Mouse (Mus musculus) embryonic stem cell, embryonic (primary cell): ENCODE data around the gene Def6.

Source experiments
- CTCF ChIA-PET, 4 experiments: fragments of 300-600 bp in 2 of 4; fragments of 350-600 bp in 2 of 4; sonication (Branson Sonifier 250); formaldehyde crosslinking; loops; one replicate each; lab custom pipeline; 2022; ENCODE audit warnings: inconsistent platforms in 2 of 4; lab: Charles Lee
- POLR2A ChIA-PET, 4 experiments: fragments of 300-600 bp in 2 of 4; fragments of 350-600 bp in 2 of 4; sonication (Branson Sonifier 250); formaldehyde crosslinking; loops; one replicate each; lab custom pipeline; 2022; ENCODE audit warnings: antibody characterized with exemption in 4 of 4, inconsistent platforms in 1 of 4; lab: Charles Lee

Def6 gene

DNA sequence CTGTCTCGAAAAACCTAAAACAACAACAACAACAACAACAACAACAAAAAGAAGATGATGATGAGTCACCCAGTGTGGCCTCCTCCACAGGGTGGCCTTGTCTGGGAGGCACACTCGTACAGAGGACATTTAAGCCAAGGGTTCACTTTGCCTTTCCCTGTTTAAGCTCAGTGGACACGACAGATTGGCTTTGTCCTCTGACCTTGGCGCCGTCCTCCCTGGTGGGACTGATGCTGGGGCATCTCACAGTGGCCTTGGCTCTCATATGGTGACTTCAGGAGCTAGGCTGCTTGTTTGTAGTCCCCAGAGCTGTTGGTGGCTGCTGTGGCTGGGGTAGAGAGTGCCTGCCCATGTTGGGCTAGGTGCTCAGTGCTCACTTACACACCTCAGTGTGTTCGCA, 36.6 kb downstream of the Def6 start:
- CTCF ChIA-PET, result interaction anchor here in 3 of 4 experiments (0.5 to 2.6 kb wide), 6 partner anchors 11 to 124 kb away, joined by 3 to 8 read pairs (median 3); partner anchors contain the start of gene Ppard (in 1 of the 3)
- POLR2A ChIA-PET, result interaction anchor here in 3 of 4 experiments (0.6 to 1.3 kb wide), 12 partner anchors 11 to 1076 kb away, joined by 3 to 6 read pairs (median 3); no protein-coding TSS in a partner anchor

DNA sequence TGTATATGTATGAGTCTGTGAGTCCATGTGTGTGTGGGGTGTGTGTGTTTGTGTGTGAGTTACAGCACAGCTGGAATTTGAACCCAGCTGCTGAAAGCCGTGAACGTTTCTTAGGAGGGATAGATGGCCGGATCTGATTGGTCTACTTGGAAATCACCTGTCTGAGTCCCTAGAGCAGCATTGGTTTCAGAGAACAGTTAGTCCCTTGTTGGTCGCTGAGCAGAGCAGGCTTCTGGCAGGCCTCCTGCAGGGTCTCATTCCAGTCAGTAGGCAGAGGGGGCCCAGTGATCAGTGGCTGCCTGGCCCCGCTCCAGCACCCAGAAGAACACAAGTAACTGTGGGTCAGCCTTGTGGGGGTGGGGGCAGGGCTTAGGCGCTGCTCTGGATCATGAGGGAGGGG, 37.1 kb downstream of the Def6 start:
- ChIA-PET CTCF (interaction anchor here in 3 of 4 experiments (0.6 to 2.6 kb wide), 5 partner anchors 12 to 124 kb away, joined by 3 to 8 read pairs (median 3); partner anchors contain the start of gene Ppard (in 1 of the 3)), POLR2A (interaction anchor here in 3 of 4 experiments (0.6 to 1.1 kb wide), 10 partner anchors 11 to 1076 kb away, joined by 3 to 6 read pairs (median 3); no protein-coding TSS in a partner anchor)

DNA sequence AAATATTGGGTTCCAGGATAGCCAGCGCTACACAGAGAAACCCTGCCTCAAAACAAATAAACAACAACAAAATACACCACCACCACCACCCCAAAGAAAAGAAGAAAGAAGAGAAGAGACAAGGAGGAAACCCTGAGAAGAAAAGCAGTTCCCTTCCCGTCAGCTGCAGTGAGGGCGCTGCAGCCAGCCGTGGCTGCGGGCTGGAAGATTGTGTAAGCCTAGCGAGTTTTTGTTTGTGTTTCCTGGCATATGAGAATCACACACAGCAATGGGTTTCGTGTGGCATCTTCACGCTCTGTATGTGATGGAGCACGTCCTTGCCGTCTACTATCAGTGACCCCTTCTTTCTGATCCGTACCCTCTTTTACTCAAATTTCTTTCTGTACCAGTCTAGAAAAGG, 39.1 kb downstream of the Def6 start:
- POLR2A ChIA-PET, result interaction anchor here in 2 of 4 experiments (0.5 to 1.3 kb wide), 7 partner anchors 9 to 162 kb away, joined by 3 to 7 read pairs (median 3); no protein-coding TSS in a partner anchor
- CTCF ChIA-PET, result interaction anchor here (0.5 to 1.9 kb wide), 6 partner anchors 13 to 444 kb away, joined by 3 to 7 read pairs (median 4); partner anchors contain the start of gene Mapk14 (in 1 of the 4)

DNA sequence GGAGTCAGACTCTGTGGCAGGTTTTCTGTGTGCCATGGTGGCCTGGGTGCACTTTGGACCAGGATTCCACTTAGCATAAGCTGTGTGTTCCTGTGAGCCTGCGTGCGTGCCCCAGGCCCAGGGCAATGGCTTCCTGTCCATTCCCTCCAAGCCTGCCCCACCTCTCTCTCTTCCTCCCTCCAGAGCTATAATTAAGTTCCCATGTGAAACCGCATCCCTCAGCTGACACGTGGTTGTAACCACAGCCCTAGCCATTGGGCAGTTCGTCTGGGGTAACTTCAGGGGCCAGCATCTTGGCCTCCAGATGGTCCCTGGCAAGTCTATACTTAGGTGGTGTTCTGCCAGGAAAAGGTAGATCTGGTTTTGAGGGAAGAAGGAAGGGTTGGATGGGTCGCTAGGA, 40.0 kb downstream of the Def6 start:
- POLR2A ChIA-PET, result interaction anchor here in 3 of 4 experiments (0.5 to 2.8 kb wide), 10 partner anchors 8 to 208 kb away, joined by 3 to 10 read pairs (median 4); no protein-coding TSS in a partner anchor
- CTCF ChIA-PET, result interaction anchor here (0.6 to 1.9 kb wide), 7 partner anchors 10 to 283 kb away, joined by 3 to 7 read pairs (median 4); no protein-coding TSS in a partner anchor

DNA sequence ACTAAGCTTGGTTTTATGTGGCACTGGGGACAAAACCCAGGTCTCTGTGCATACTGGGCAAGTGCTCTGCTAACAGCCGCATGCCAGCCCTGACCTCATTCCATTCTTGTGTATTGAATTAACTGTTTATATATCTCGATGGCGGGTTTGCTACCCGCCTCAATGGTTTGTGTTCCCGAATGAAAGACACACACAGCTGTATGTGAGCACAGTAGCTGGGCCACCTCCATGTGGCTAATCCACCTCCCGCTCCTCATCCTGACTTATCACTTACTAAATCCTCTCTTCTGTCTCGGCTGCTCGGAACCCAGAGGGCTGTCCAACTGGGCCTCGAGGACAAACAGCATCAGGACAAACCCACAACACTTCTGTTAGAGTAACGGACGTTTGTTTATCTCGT, 41.5 kb downstream of the Def6 start:
- ChIA-PET CTCF (interaction anchor here in 2 of 4 experiments (0.5 to 2.2 kb wide), 3 partner anchors 12 to 121 kb away, joined by 3 to 9 read pairs (median 4); no protein-coding TSS in a partner anchor), POLR2A (interaction anchor here in 3 of 4 experiments (0.6 to 2.8 kb wide), 11 partner anchors 10 to 174 kb away, joined by 3 to 10 read pairs (median 3); partner anchors contain the start of gene Rpl10a (in 1 of the 3))

DNA sequence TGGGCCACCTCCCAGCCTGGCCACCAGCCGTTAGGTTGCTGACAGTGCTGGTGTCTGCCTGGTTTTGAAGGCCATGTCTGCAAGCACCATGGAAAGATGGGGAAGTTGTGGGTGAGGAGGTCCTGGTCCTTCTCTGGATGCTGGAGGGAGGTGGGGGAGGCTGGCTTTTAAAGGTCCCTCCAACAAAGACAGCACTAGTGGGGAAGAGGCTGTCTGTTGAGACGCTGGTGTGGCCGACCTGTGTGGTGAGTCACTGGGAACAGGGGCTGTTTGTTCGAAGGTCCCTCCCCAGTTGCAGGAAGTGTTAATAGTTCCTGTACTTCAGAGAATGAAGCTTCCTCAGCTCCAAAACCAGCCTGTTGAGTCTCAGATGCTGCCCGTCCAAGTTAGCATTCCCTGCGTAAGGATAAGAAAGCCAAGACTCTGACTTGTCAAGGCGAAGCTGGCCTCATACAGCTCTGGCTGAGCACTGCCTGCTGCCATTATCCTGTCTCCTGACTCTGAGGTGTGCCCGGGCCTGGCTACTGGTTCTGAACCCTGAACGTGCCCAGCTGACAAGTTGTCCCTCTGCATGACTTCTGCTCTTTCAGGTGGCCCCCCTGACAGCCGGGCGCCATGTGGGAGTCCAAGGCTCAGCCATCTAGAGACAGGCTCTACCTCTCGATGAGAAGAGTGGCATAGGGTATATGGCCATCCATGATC, 44.2 kb downstream of the Def6 start:
- CTCF ChIA-PET, result interaction anchor here in 2 of 4 experiments (0.5 to 1.3 kb wide), 4 partner anchors 8 to 26 kb away, joined by 3 read pairs; partner anchors contain the start of gene Ppard (in 2 of the 2)

DNA sequence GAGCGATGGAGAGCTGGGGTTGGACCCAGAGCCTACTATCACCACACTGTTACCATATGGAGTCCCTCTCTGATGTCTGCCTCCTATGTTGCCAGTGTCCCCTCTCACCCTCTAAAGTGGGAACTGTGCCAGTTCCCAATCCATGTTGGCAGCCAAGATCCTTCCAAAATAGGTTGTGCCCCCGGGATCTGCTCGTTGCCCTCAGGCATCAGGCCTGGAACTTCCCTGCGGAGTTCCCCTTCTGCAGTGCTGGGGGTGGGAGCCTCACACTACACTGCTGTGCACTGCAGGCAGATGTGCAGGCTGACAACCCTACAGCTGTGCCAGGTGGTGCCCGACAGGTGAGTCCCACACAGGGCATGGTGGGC, 44.7 kb downstream of the Def6 start:
- POLR2A ChIA-PET, result interaction anchor here in 1 of 4 experiments (1.2 to 1.9 kb wide), 3 partner anchors 9 to 79 kb away, joined by 3 to 6 read pairs (median 4); no protein-coding TSS in a partner anchor
- CTCF ChIA-PET, result interaction anchor here in 2 of 4 experiments (0.5 to 1.4 kb wide), 5 partner anchors 8 to 48 kb away, joined by 3 to 4 read pairs (median 3); partner anchors contain the start of gene Ppard (in 2 of the 2)

More for the DNA sequence above, 44.2 kb downstream of the Def6 start:
- POLR2A ChIA-PET, result interaction anchor here in 1 of 4 experiments (1.2 to 1.9 kb wide), 2 partner anchors 9 to 22 kb away, joined by 3 to 6 read pairs; no protein-coding TSS in a partner anchor

DNA sequence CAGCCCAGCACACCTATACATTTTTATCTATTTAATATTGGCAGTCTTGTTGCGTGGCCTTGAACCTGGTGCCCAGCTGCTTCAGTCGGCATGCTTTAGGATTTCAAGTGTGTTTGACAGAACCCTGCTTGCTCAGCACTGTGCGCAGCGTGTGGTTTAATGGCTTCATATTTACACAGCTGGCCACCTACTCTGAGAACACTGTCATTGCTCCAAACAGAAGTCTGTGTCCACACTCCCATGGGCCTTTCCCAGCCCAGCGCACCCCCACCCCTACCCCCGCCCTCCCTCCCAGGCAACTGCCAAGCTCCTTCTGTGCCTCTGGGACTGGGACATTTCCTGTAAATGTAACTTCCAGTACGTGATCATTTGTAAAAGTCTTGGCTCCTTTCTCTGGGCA, 45.6 kb downstream of the Def6 start:
- ChIA-PET CTCF (interaction anchor here (0.6 to 1.8 kb wide), 9 partner anchors 14 to 49 kb away, joined by 3 to 7 read pairs (median 4); partner anchors contain the start of gene Ppard (in 2 of the 4)), POLR2A (interaction anchor here in 2 of 4 experiments (0.6 to 1.9 kb wide), 8 partner anchors 13 to 321 kb away, joined by 3 to 6 read pairs (median 3); partner anchors contain the start of gene Def6 (in 1 of the 2))

DNA sequence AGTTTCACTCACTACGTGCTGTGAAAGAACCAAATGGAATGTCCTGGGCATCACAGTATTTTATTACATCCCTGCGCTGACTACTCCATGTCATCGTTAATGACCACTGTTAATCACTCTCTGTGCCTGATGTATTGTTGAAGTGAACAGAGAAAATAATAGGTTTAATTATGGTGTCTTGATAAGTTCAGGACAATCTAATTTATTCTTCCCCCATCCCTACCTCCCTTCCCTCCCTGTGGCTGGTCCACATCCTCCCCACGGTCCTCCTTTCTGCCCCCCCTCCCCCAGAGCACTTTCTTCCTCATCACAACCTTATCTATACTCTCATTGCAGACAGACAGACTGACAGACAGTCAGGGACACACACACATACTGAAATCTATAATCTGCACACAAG, 47.2 kb downstream of the Def6 start:
- POLR2A ChIA-PET, result interaction anchor here in 3 of 4 experiments (0.6 to 2.0 kb wide), 12 partner anchors 9 to 343 kb away, joined by 3 to 9 read pairs (median 4); no protein-coding TSS in a partner anchor
- CTCF ChIA-PET, result interaction anchor here in 3 of 4 experiments (0.6 to 1.8 kb wide), 15 partner anchors 9 to 818 kb away, joined by 3 to 16 read pairs (median 4); partner anchors contain the start of genes Def6 (in 1 of the 3) and Ppard (in 1 of the 3)

DNA sequence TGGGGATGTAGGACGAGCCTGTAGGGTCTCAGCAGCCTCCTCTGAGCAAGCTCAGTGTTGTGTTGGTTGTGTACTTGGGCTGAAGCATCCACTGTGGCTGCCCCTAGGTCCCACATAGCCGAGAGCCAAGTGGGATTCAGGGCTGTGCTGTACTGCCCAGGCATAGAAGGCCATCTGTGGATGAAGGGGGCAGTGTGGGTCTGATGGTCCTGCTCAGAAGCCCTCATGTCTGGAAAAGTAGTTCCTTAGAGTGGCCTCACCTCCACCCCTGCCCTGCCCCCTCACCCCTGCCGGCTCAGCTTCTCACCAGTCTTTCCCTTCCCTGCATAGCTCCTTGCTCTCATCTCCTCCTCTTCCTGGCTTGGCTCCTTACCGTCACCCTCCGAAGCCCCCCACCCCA, 48.1 kb downstream of the Def6 start:
- CTCF ChIA-PET, result interaction anchor here in 3 of 4 experiments (0.6 to 1.8 kb wide), 16 partner anchors 8 to 198 kb away, joined by 3 to 16 read pairs (median 4); partner anchors contain the start of genes Ppard (in 2 of the 3) and Def6 (in 1 of the 3)
- POLR2A ChIA-PET, result interaction anchor here (0.6 to 2.0 kb wide), 12 partner anchors 8 to 542 kb away, joined by 3 to 9 read pairs (median 4); no protein-coding TSS in a partner anchor

DNA sequence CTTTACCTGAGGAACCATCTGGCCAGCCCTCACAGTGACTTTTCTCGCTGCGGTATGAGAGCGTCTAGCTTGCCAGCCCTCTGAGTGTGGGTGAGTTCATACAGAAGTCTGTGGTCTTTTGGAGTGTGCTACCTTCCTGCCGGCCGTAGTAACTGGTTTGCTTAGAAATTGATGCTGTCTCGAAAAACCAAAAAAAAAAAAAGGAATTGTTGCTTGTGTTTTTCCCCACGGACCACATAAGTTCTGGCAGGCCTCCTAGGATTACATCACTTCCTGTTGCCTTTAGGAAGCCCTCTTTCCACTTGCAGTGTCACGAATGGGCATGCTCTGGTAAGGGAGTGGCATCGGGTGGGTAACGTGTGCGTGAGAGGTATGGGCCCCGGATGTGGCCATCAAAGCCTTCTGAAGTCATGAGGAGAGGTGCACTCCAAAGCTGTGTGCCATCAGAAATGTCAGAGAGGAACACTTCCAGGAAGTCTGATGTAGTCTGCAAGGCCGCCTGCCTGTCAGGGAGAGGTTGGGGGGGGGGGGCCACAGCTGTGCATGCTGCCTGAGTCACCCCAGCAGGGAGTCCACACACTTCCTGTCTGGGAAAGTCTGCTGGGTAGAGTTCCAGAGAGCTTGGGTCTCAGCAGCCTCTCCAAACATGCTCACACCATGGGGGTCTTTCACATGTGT, 49.2 kb downstream of the Def6 start:
- POLR2A ChIA-PET, result interaction anchor here (0.5 to 2.0 kb wide), 17 partner anchors 12 to 557 kb away, joined by 3 to 9 read pairs (median 3); partner anchors contain the start of gene Def6 (in 1 of the 4)
- CTCF ChIA-PET, result interaction anchor here (0.6 to 1.7 kb wide), 9 partner anchors 9 to 60 kb away, joined by 3 to 8 read pairs (median 4); partner anchors contain the start of gene Ppard (in 1 of the 4)

DNA sequence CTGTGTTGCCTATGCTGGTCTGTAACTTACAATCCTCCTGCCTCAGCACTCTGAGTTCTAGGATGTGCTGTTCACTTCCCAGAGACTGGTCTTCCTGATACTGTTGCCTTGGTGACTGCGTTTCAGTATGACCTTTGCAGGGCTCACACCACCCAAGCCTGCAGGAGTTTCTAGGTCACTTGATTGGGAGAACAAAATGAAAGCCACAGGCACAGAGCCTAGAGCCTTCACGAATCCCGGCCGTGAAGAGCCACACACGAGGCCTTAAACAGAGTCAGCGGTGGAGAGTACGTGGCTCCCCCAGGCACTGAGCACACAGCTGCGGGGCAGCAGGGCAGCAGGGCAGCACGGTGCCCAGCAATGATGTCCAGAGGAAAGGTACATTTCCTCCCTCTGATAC, 50.7 kb downstream of the Def6 start:
- POLR2A ChIA-PET, result interaction anchor here in 1 of 4 experiments (1.0 to 2.3 kb wide), 3 partner anchors 10 to 72 kb away, joined by 3 to 10 read pairs (median 4); no protein-coding TSS in a partner anchor

DNA sequence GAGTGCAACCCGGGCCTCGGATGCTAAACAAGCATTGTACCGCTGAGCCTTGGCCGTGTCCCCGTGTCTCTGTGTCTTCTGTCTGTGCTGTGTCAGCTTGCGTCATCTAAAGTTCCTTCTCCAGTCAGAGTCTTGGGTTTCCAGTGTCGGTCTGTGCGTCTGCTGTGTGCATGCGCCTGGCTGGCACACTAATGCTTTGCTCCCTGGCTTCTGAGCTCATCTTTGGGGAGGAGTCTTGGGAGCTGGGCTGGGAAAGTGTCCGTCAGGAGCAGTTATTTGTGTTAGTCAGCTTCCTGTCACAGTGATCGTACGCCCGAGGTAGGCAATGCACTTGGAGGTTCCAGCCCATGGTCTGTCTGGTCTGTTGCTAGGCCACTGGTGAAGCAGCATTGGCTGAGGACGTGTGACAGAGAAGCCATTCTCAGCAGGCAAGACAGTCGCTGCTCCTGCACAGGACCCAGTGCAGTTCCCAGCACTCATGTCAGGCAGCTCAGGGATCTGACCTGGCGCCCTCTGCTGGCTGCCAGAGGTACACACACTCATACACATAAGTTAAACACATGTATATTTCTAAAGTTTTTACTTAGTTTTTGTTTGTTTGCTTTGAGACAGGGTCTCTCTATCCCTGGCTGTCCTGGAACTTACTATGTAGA, 52.4 kb downstream of the Def6 start:
- POLR2A ChIA-PET, result interaction anchor here in 3 of 4 experiments (0.6 to 2.7 kb wide), 30 partner anchors 9 to 664 kb away, joined by 3 to 13 read pairs (median 4); partner anchors contain the start of genes Ppard (in 2 of the 3), Def6 (in 1 of the 3) and Fance (in 1 of the 3)
- CTCF ChIA-PET, result interaction anchor here (0.6 to 5.3 kb wide), 78 partner anchors 7 to 654 kb away, joined by 3 to 61 read pairs (median 4); partner anchors contain the start of genes Def6 (in 3 of the 4), Ppard (in 3 of the 4), Fance (in 1 of the 4) and Tead3 (in 1 of the 4)

More for the DNA sequence above, 50.7 kb downstream of the Def6 start:
- CTCF ChIA-PET, result interaction anchor here in 2 of 4 experiments (1.9 to 5.3 kb wide), 5 partner anchors 11 to 45 kb away, joined by 13 to 44 read pairs (median 26); no protein-coding TSS in a partner anchor

DNA sequence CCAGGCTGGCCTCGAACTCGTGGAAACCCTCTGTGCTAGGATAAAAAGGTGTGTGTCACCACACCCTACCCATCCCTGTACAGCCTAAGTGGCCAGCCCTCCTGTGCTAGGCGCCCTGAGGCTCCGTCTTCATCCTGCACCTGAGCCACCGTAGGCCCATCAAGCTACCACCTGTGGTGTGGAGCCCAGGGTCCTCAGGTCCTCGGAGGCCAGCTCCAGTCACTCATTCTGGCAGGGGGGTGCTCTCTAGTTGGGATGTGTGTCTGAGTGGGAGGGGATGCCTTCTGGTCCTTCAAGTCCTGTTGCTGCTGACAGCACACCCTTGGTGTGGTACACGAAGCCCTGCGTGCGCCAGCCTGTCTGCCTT, 52.9 kb downstream of the Def6 start:
- POLR2A ChIA-PET, result interaction anchor here in 3 of 4 experiments (0.9 to 2.7 kb wide), 21 partner anchors 9 to 71 kb away, joined by 3 to 13 read pairs (median 4); partner anchors contain the start of genes Def6 (in 1 of the 3) and Ppard (in 1 of the 3)
- CTCF ChIA-PET, result interaction anchor here (0.7 to 5.3 kb wide), 50 partner anchors 8 to 653 kb away, joined by 3 to 61 read pairs (median 7); partner anchors contain the start of genes Def6 (in 2 of the 4), Ppard (in 2 of the 4), Fance (in 1 of the 4) and Tead3 (in 1 of the 4)

DNA sequence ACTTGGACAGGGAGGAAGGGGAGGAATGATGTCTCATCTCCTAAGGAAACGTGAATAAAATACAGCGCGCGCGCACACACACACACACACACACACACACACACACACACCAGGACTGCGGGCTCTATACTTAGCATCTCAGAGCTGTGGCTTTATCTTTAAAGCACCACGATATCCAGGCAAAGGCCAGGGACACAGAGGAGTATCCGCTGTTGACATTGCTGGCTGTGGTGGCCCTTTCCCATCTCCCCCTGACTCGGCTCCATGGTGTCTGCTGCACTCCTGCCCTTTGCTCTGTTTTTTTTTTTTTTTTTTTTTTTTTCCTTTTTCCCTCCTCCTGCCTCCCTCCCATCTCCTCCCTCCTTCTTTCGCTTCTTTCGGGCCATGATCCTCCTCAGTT, 54.2 kb downstream of the Def6 start:
- CTCF ChIA-PET, result interaction anchor here (0.7 to 5.3 kb wide), 12 partner anchors 9 to 57 kb away, joined by 3 to 61 read pairs (median 5); no protein-coding TSS in a partner anchor
- POLR2A ChIA-PET, result interaction anchor here in 2 of 4 experiments (1.0 to 2.4 kb wide), 2 partner anchors 12 to 21 kb away, joined by 4 to 5 read pairs; no protein-coding TSS in a partner anchor
